Mouse (Mus musculus): ENCODE data around the gene Sar1b. TPM values are rescaled to one million over a fixed set of nuclear protein-coding genes. Genes with fewer than 3 reads are reported as not detected.
"Not testable (repeated sequence)": the region's sequence is repeated elsewhere in the genome, so short reads cannot be mapped to it uniquely, and the experiment has no call there.

The Sar1b gene
- total and polyA plus RNA-seq, 3 experiments: 104 to 124 TPM; not detected in 1

- Histone ChIP-seq H3K9ac (ENCODE audit: control insufficient read depth, low read depth, low read length, poor library complexity, severe bottlenecking) (no peak overlapping the region), H3K27me3 (ENCODE audit: control insufficient read depth in 1 of 2, insufficient read depth in 2 of 2, low read length in 2 of 2) (no peaks in the 10 kb centered on the region), H3K4me3 (ENCODE audit: control insufficient read depth in 1 of 2, insufficient read depth in 1 of 2, low read depth in 2 of 2, low read length in 2 of 2) (no peak overlapping the region), H3K9me3 (replicated peaks; ENCODE audit: insufficient read depth, low read length) (no peaks in the 10 kb centered on the region), H3K36me3 (ENCODE audit: control insufficient read depth in 1 of 2, insufficient read depth in 2 of 2, low read length in 2 of 2) (peaks cover 0 to 46% of the 10 kb centered on the region in 2 experiments; a peak in 2 of 4 replicates), H3K79me2 (ENCODE audit: control insufficient read depth, insufficient read depth, low read length, poor library complexity) (no peaks in the 10 kb centered on the region), H3K4me1 (ENCODE audit: control insufficient read depth in 1 of 2, insufficient read depth in 2 of 2, low read length in 2 of 2) (no peaks in the 10 kb centered on the region), H3K27ac (ENCODE audit: control insufficient read depth, low read depth, low read length) (no peak overlapping the region)
- TF ChIP-seq MXI1 (IDR thresholded peaks at IDR 0.05; ENCODE audit: low read depth, low read length) (no peak), KAT2A (conservative IDR thresholded peaks at IDR 0.05; ENCODE audit: low read depth, low read length) (no peak), ZMIZ1 (IDR thresholded peaks at IDR 0.05; ENCODE audit: low read depth, low read length) (no peak), POLR2A (IDR thresholded peaks at IDR 0.05; ENCODE audit: control insufficient read depth in 1 of 2, insufficient read depth in 1 of 2, low read depth in 1 of 2, low read length in 2 of 2, poor library complexity in 1 of 2) (no peak), GATA1 (IDR thresholded peaks at IDR 0.05; ENCODE audit: low read depth, low read length) (no peak), ZC3H11A (IDR thresholded peaks at IDR 0.05; ENCODE audit: low read depth, low read length) (no peak), MAFK (IDR thresholded peaks at IDR 0.05; ENCODE audit: borderline replicate concordance, low read depth, low read length) (no peak)
- DNase-seq (ENCODE audit: low read depth, low spot score): no peak
These were observed 42.4 kb upstream of the Sar1b start for GRCm38 (mm10) chr11:51721066-51721465.

DNA sequence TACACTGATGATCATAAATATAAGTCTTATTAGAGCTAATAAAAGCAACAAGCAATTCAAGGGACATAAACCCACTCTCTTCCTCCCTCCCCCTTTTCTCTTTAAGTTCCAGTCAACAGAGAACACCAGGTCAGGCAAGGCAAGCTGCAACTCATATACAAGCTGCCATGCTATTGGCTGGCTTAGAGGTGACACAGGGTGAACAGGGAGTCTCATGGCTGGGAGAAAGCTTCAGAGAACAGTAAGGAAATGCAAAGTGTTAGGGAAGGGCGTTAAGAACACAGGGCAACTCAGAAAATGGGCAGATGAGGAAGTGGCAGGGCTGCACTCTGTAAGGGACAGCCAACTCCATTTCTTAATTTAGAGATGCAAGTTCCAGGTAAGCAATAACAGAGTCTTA lies 30.6 kb upstream of the Sar1b start:
- peaks cover 0 to 27% of the 10 kb centered on the region in 2 experiments; a peak in 2 of 4 replicates for H3K36me3 ChIP-seq (ENCODE audit: control insufficient read depth in 1 of 2, insufficient read depth in 2 of 2, low read length in 2 of 2)
- no peak overlapping the region for H3K9ac ChIP-seq (ENCODE audit: control insufficient read depth, low read depth, low read length, poor library complexity, severe bottlenecking)
- TF ChIP-seq RCOR1 (IDR thresholded peaks at IDR 0.05; ENCODE audit: low read depth, low read length): no peak
- no peak for TF ChIP-seq ETS1 (IDR thresholded peaks at IDR 0.05; ENCODE audit: low read depth, low read length)
- TF ChIP-seq USF2 (IDR thresholded peaks at IDR 0.05; ENCODE audit: borderline replicate concordance in 1 of 2, insufficient read depth in 1 of 2, low read depth in 1 of 2, low read length in 2 of 2): no peak
- TF ChIP-seq MEF2A (IDR thresholded peaks at IDR 0.05; ENCODE audit: extremely low read depth, insufficient replicate concordance, low read depth, low read length, poor library complexity, severe bottlenecking): no peak
- TF ChIP-seq TBP (IDR thresholded peaks at IDR 0.05; ENCODE audit: low read depth, low read length): no peak
- TF ChIP-seq UBTF (IDR thresholded peaks at IDR 0.05; ENCODE audit: borderline replicate concordance, insufficient read depth, low read depth, low read length): no peak
- no peak for TF ChIP-seq MYB (IDR thresholded peaks at IDR 0.05; ENCODE audit: low read depth, low read length)
- no peak for TF ChIP-seq HCFC1 (IDR thresholded peaks at IDR 0.05; ENCODE audit: low read depth, low read length)
- no peak for TF ChIP-seq TCF12 (IDR thresholded peaks at IDR 0.05; ENCODE audit: low read depth, low read length)
- no peak for TF ChIP-seq ZC3H11A (IDR thresholded peaks at IDR 0.05; ENCODE audit: low read depth, low read length)
- no peak for TF ChIP-seq MAZ (IDR thresholded peaks at IDR 0.05; ENCODE audit: low read depth, low read length)
- no peak overlapping the region for H3K4me3 ChIP-seq (ENCODE audit: control insufficient read depth in 1 of 2, insufficient read depth in 1 of 2, low read depth in 2 of 2, low read length in 2 of 2)
- H3K9me3 ChIP-seq (replicated peaks; ENCODE audit: insufficient read depth, low read length): no peaks in the 10 kb centered on the region
- DNase-seq (ENCODE audit: low read depth, low spot score): no peak
- H3K4me1 ChIP-seq (ENCODE audit: control insufficient read depth in 1 of 2, insufficient read depth in 2 of 2, low read length in 2 of 2): no peaks in the 10 kb centered on the region
- no peaks in the 10 kb centered on the region for H3K79me2 ChIP-seq (ENCODE audit: control insufficient read depth, insufficient read depth, low read length, poor library complexity)
- no peaks in the 10 kb centered on the region for H3K27me3 ChIP-seq (ENCODE audit: control insufficient read depth in 1 of 2, insufficient read depth in 2 of 2, low read length in 2 of 2)
- H3K27ac ChIP-seq (ENCODE audit: control insufficient read depth, low read depth, low read length): no peak overlapping the region

GRCm38 (mm10) chr11:51734218-51734617 lies 29.3 kb upstream of the Sar1b start:
- not testable (repeated sequence) for H3K9ac ChIP-seq (ENCODE audit: control insufficient read depth, low read depth, low read length, poor library complexity, severe bottlenecking); DNase-seq (ENCODE audit: low read depth, low spot score); H3K9me3 ChIP-seq (replicated peaks; ENCODE audit: insufficient read depth, low read length); H3K27ac ChIP-seq (ENCODE audit: control insufficient read depth, low read depth, low read length); H3K27me3 ChIP-seq (ENCODE audit: control insufficient read depth in 1 of 2, insufficient read depth in 2 of 2, low read length in 2 of 2); H3K4me1 ChIP-seq (ENCODE audit: control insufficient read depth in 1 of 2, insufficient read depth in 2 of 2, low read length in 2 of 2); H3K4me3 ChIP-seq (ENCODE audit: control insufficient read depth in 1 of 2, insufficient read depth in 1 of 2, low read depth in 2 of 2, low read length in 2 of 2); H3K79me2 ChIP-seq (ENCODE audit: control insufficient read depth, insufficient read depth, low read length, poor library complexity)
- peaks cover under 1 to 25% of the 10 kb centered on the region in 2 experiments for H3K36me3 ChIP-seq (ENCODE audit: control insufficient read depth in 1 of 2, insufficient read depth in 2 of 2, low read length in 2 of 2)

Measured in MEL (cell line).